Mouse (Mus musculus) yolk sac, embryonic 10.5 days (tissue): ENCODE results near the gene Gm49661.

Source experiments
- DNase-seq: peaks from one replicate; pipeline ENCODE4 v3.0.0-alpha.2; 2017; ENCODE audit warnings: low spot score

The Gm49661 gene

GRCm38 (mm10) chr8:84969241-84970134 lies at the start of gene Gm49661, which contains the start of the genes Prdx2 and Rnaseh2a:
TSS of gene Gm49661 (minus strand) at chr8:84969433.
TSS of gene Prdx2 (plus strand) at chr8:84969587.
TSS of gene Rnaseh2a (minus strand) at chr8:84969767.
- peak; percentile 90 for DNase-seq

- no peak for DNase-seq
Measured at GRCm38 (mm10) chr8:85017209-85017608, 48.0 kb upstream of the Gm49661 start.

- DNase-seq: no peak
Measured at GRCm38 (mm10) chr8:85016724-85017123, 47.5 kb upstream of the Gm49661 start.

- no peak for DNase-seq
Measured at GRCm38 (mm10) chr8:85014431-85014830, 45.2 kb upstream of the Gm49661 start, which contains the start of gene Best2. TSS of gene Best2 (minus strand) at chr8:85014531.

GRCm38 (mm10) chr8:85013230-85013840 lies 44.1 kb upstream of the Gm49661 start:
- peak; percentile 50 for DNase-seq

DNA sequence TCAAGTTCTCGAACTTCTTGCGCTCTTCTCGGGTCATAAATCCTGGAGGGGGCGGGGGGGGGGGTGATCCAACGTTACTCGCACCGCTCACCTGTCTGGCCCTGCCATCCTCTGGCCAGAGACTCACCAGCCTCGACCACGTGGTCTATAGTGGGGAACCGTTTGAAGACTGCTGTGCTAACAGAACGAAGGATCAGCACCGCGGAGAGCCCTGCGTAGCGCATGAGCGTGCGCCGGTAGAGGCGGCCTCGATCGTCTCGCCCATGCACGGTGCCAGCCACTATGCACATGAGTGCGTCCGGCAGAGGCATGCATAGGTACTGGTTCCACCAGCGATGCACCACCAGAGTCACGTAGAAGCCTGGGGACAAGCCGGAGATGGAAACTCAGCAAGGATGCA lies 42.0 kb upstream of the Gm49661 start:
- DNase-seq: no peak

GRCm38 (mm10) chr8:85007686-85008085 lies 38.5 kb upstream of the Gm49661 start:
- DNase-seq: no peak

GRCm38 (mm10) chr8:84997649-84998295 lies 28.5 kb upstream of the Gm49661 start:
- DNase-seq: peak; percentile 73

DNA sequence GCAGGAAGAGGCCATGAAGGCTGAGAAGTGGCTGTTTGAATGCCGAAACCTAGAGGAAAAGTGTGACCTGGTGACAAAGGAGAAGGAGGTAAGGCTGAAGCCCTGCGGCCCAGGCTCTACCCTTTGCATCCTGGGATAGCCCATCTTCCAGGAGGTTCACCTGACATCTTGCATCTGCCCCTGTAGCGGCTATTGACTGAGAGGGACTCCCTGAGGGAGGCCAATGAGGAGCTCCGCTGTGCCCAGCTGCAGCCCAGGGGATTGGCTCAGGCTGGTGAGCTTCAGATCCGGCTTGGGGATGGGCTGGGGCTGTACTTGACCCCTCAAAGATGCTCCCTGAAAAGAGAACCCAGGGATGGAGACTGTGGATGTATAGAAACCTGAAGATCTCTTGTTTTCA lies 27.7 kb upstream of the Gm49661 start:
- no peak for DNase-seq

DNA sequence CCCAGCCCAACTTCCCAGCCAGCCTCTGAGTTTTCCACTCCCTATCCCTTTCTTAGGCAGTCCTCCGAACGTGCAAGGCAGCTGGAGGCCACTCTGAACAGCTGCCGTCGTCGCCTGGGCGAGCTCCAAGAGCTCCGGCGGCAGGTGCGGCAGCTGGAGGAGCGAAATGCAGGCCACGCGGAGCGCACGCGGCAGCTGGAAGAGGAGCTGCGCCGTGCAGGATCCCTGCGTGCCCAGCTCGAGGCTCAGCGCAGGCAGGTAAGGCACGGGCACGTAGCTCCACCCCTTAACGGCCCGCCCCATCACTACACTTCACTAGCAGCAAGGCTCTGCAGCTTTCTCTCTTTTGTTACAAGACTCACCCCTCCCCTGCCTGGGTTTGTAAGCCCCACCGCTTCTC lies 26.4 kb upstream of the Gm49661 start:
- DNase-seq: no peak

- peak; percentile 56 for DNase-seq
Measured at GRCm38 (mm10) chr8:84994375-84994774, 25.1 kb upstream of the Gm49661 start.

DNA sequence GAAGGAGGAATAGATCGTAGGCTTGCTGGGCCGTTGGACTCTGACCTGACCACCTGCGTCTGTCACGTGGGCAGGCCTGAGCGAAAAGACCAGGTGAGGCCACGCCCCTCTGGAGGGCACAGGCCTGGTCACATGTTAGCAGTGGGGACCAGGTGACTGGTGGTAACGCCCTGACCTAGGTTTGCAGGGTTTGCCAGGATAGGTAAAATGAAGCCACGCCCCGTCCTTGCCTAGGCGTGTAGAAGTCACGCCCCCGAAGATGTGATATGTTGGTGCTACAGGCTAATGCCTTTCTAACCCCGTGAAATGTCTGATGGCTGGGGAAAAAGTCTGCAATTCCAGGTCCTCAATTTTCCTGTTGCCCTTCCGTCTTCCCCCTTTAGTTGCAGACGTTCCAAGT lies 21.6 kb upstream of the Gm49661 start:
- DNase-seq: peak; percentile 93

- peak; percentile 98 for DNase-seq
Measured at GRCm38 (mm10) chr8:84990349-84990748, 21.1 kb upstream of the Gm49661 start, which contains the start of gene Hook2. TSS of gene Hook2 (plus strand) at chr8:84990603.

GRCm38 (mm10) chr8:84989810-84990209 lies 20.6 kb upstream of the Gm49661 start:
- peak; percentile 83 for DNase-seq

GRCm38 (mm10) chr8:84989311-84989731 lies 20.1 kb upstream of the Gm49661 start:
- DNase-seq: peak; percentile 77

DNA sequence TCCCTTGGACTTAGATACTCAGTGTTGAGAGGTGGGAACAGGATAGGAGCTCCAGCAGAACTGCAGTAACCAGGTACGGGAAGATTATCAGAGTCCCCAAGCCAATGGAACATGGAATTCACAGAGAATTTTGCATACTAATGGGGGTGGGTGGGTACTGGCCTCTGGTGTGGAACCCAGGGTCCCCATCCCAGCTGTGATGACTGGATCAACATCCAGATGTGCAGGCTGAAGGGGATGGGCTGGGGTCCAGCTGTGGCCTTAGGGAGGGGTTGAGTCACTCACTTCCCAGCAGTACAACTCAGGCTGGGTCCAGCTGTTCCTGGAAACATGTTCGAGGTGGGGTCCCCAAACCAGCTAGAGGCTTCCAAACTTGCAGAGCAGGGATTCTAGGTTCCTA lies 18.7 kb upstream of the Gm49661 start:
- no peak for DNase-seq

- DNase-seq: no peak
Measured at GRCm38 (mm10) chr8:84987388-84987787, 18.2 kb upstream of the Gm49661 start.

GRCm38 (mm10) chr8:84986379-84986945 lies 17.2 kb upstream of the Gm49661 start:
- no peak for DNase-seq

DNA sequence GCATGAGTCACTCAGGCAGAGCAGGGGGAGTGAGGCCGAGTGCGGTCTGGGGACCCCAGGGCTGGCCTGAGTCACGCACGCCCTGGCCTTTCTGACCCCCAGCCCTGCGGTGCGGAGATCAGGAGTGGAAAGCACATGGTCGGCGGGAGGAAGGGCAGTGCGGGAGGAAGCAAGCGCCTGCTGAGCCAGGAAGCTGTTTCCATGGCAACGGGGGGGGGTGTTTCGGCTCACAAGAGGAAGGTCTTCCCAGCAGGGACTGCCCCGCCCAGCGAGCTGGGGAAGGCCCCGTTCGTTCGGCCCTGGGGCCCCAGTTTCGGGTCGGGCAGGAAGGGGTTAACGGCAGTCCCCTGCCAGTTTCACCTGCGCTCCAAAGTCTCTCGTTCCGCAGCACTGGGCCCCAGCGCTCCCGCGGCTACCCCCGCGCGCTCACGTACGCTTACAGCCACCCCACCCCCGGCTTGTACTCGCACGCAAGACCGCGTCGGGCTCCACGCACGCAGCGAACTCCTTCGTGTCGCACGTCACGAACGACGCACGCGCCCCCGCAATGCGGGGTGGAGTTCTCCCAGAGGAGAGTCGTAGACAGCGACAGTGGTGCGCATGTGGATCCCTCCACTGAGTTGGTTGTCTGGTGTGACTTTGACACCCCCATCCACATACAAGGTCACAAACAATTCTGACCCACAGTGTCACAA lies 16.6 kb upstream of the Gm49661 start:
- peak; percentile 93 for DNase-seq

DNA sequence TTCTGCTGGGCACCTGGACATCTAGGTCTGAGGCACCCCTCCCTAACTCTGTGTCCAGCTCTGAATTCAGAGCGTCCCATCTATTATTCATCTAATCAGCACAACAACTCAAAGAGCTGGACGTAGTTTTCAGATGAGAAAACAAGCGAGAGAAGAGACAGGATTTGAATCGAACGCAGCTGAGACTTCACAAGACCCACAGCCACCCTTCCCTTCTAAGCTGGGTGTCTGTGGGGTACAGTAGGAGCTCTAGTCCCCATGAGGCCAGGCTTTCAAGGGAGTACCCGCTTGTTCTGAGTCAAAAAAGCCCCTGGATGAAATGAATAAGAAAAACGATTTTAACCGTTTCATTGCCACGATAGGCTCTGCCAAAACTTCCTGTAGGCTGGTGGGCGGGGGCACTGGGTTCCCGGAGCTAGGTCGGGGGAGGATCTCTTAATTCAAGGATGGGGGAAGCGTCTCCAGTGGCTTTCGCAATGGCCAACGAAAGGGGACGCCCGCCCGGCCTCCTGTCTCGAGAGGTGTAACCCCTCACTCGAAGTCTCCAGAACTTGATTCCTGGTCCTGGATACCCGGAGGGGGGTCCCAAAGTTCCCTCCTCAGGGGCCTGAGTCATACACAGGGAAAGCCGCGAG lies 15.9 kb upstream of the Gm49661 start:
- no peak for DNase-seq
